Comparison of ENCODE assay signal across 17 mouse cellular contexts in genomic region chr10:120513721-120514120, GRCm38 (mm10). TPM values are rescaled to one million over a fixed set of nuclear protein-coding genes. Genes with fewer than 3 reads are reported as not detected.
"Had no signal": no experiment of that assay in that cellular context is flagged by ENCODE, and none has a peak within 500 bp of the region (broad histone marks: within the 10 kb centered on the region; RNA-seq: fewer than 3 reads in every experiment).

No protein-coding gene starts in this region.

- ATAC-seq: lung, postnatal 0 days; midbrain, embryonic 16.5 days had no signal

- DNase-seq: kidney, postnatal 36 days; layer of hippocampus, adult 9-11 months; layer of hippocampus, postnatal 36 days; lung, adult 2 months; lung, postnatal 36 days; right cerebral cortex, postnatal 14 days; thymus, adult 2 months; thymus, postnatal 25 days had no signal

- H3K27me3 ChIP-seq: liver, embryonic 15.5 days; neural tube, embryonic 13.5 days; stomach, embryonic 15.5 days had no signal

- H3K4me2 ChIP-seq: liver, embryonic 11.5 days; liver, embryonic 15.5 days; neural tube, embryonic 13.5 days; stomach, embryonic 15.5 days had no signal

- H3K36me3 ChIP-seq: liver, embryonic 15.5 days; midbrain, embryonic 10.5 days; neural tube, embryonic 13.5 days; stomach, embryonic 15.5 days had no signal

- H3K4me3 ChIP-seq: liver, embryonic 15.5 days; midbrain, embryonic 10.5 days; neural tube, embryonic 13.5 days; stomach, embryonic 15.5 days had no signal

- H3K9me3 ChIP-seq: liver, embryonic 15.5 days; midbrain, embryonic 10.5 days; neural tube, embryonic 13.5 days; stomach, embryonic 15.5 days had no signal

- H3K27ac ChIP-seq: kidney, postnatal 0 days; liver, embryonic 15.5 days; midbrain, embryonic 10.5 days; neural tube, embryonic 13.5 days; stomach, embryonic 15.5 days had no signal

- H3K9ac ChIP-seq: liver, embryonic 15.5 days; neural tube, embryonic 13.5 days; stomach, embryonic 15.5 days had no signal

- H3K4me1 ChIP-seq: liver, embryonic 15.5 days had no signal

RNA-seq across cellular contexts. Expression of gene Hmga2, which starts 37.5 kb away (rescaled TPM):
- polyA plus RNA-seq: lung, adult 2 months; spleen, adult 2 months had no signal
